Mouse (Mus musculus) kidney, embryonic 15.5 days (tissue): ENCODE measurements around the gene Spcs3. TPM values are rescaled to one million over a fixed set of nuclear protein-coding genes. Genes with fewer than 3 reads are reported as not detected.
A peak's percentile ranks its signal among the peaks of the same experiment; 100 is the strongest.

Source experiments
- ATAC-seq: fragments of 200-750 bp; cut with Nextera tagmentation; replicated peaks from 2 replicates; pipeline ENCODE4 v1.8.0; 2017; ENCODE audit warnings: moderate TSS enrichment; ENCODE audit not compliant: low FRiP score
- H3K27ac ChIP-seq: fragments of 300-500 bp; sonication (generic); 2 replicates; pipeline ENCODE4 v1.5.1; 2015; ENCODE audit warnings: mild to moderate bottlenecking, inconsistent platforms
- H3K27me3 ChIP-seq: fragments of 300-500 bp; sonication (generic); 2 replicates; pipeline ENCODE4 v1.6.1; 2015; ENCODE audit warnings: inconsistent platforms
- H3K36me3 ChIP-seq: fragments of 300-500 bp; sonication (generic); 2 replicates; pipeline ENCODE4 v1.6.1; 2015; ENCODE audit warnings: inconsistent platforms
- H3K4me1 ChIP-seq: fragments of 300-500 bp; sonication (generic); 2 replicates; pipeline ENCODE4 v1.6.1; 2015; ENCODE audit warnings: inconsistent platforms
- H3K4me2 ChIP-seq: fragments of 300-500 bp; sonication (generic); 2 replicates; pipeline ENCODE4 v1.6.1; 2015; ENCODE audit warnings: moderate library complexity, mild to moderate bottlenecking, inconsistent platforms
- H3K4me3 ChIP-seq: fragments of 300-500 bp; sonication (generic); replicated peaks from 2 replicates; pipeline ENCODE4 v1.5.1; 2015; ENCODE audit warnings: mild to moderate bottlenecking, inconsistent platforms
- H3K9ac ChIP-seq: fragments of 300-500 bp; sonication (generic); 2 replicates; pipeline ENCODE4 v1.6.1; 2015; ENCODE audit warnings: mild to moderate bottlenecking, inconsistent platforms
- H3K9me3 ChIP-seq: fragments of 300-500 bp; sonication (generic); replicated peaks from 2 replicates; pipeline ENCODE4 v1.6.1; 2016; ENCODE audit warnings: inconsistent platforms
- WGBS: fragments of 180-500 bp; shearing (Covaris S2); methylation state at CpG from one replicate; pipeline ENCODE4 v1.1.7; 2015; ENCODE audit warnings: mixed read lengths; 5-methylcytosine and 5-hydroxymethylcytosine counted together
- polyA plus RNA-seq: library from polyadenylated mRNA; unstranded; fragments of >200 nt; fragmentation: Nextera tagmentation; extraction: Ambion mirVana; gene quantifications from 2 replicates; pipeline ENCODE4 v1.2.1, GENCODE M21; 2015

Gene Spcs3
- polyA plus RNA-seq, 1 experiment from 2014 or later: 95.9 TPM

- H3K4me3 ChIP-seq: no peak overlapping the region
- peaks cover 6% of the 10 kb centered on the region; the same call in 1 of the 2 replicates for H3K4me1 ChIP-seq
- ATAC-seq: no peak
- H3K27ac ChIP-seq: no peak overlapping the region
- no peaks in the 10 kb centered on the region for H3K36me3 ChIP-seq
- no peaks in the 10 kb centered on the region for H3K27me3 ChIP-seq
- WGBS: 46% methylated on average over 2 of the region's 2 CpGs
- no peak overlapping the region for H3K9ac ChIP-seq
- H3K9me3 ChIP-seq: no peaks in the 10 kb centered on the region
- no peak overlapping the region for H3K4me2 ChIP-seq
Measured at GRCm38 (mm10) chr8:54505060-54505459, 24.7 kb downstream of the Spcs3 start.

- 61% methylated on average over 7 of the region's 7 CpGs for WGBS
- Histone ChIP-seq H3K4me3 (no peak overlapping the region), H3K4me2 (no peak overlapping the region), H3K9me3 (no peaks in the 10 kb centered on the region), H3K9ac (no peak overlapping the region), H3K27me3 (no peaks in the 10 kb centered on the region), H3K36me3 (no peaks in the 10 kb centered on the region), H3K27ac (no peak overlapping the region), H3K4me1 (no peaks in the 10 kb centered on the region)
- ATAC-seq: no peak
Measured at GRCm38 (mm10) chr8:54503104-54503503, 26.7 kb downstream of the Spcs3 start.

GRCm38 (mm10) chr8:54493915-54494314, 35.9 kb downstream of the Spcs3 start:
- no peaks in the 10 kb centered on the region for H3K9me3 ChIP-seq
- WGBS: 41% methylated on average over 3 of the region's 3 CpGs
- ATAC-seq: no peak
- H3K36me3 ChIP-seq: no peaks in the 10 kb centered on the region
- no peak overlapping the region for H3K9ac ChIP-seq
- no peak overlapping the region for H3K4me3 ChIP-seq
- H3K27me3 ChIP-seq: peaks cover 9% of the 10 kb centered on the region; the same call in 1 of the 2 replicates
- H3K4me2 ChIP-seq: no peak overlapping the region
- no peak overlapping the region for H3K27ac ChIP-seq
- H3K4me1 ChIP-seq: 0 out of 2 replicates have a peak, but pooled peaks cover 3% of the 10 kb centered on the region

GRCm38 (mm10) chr8:54493110-54493509, 36.7 kb downstream of the Spcs3 start:
- 0 out of 2 replicates have a peak, but pooled peaks cover 7% of the 10 kb centered on the region for H3K4me1 ChIP-seq
- no peak for ATAC-seq
- WGBS: 15% methylated on average over 6 of the region's 6 CpGs

GRCm38 (mm10) chr8:54491934-54492333, 37.9 kb downstream of the Spcs3 start:
- H3K9ac ChIP-seq: no peak overlapping the region
- H3K4me2 ChIP-seq: no peak overlapping the region
- H3K4me3 ChIP-seq: no peak overlapping the region
- no peak for ATAC-seq
- no peaks in the 10 kb centered on the region for H3K9me3 ChIP-seq
- peaks cover 9% of the 10 kb centered on the region; the same call in 1 of the 2 replicates for H3K27me3 ChIP-seq
- no peak overlapping the region for H3K27ac ChIP-seq
- H3K4me1 ChIP-seq: peaks cover 10% of the 10 kb centered on the region
- H3K36me3 ChIP-seq: no peaks in the 10 kb centered on the region
- 65% methylated on average over 4 of the region's 4 CpGs for WGBS

More at GRCm38 (mm10) chr8:54493110-54493509, 36.7 kb downstream of the Spcs3 start:
- Histone ChIP-seq H3K9me3 (no peaks in the 10 kb centered on the region), H3K9ac (no peak overlapping the region), H3K4me3 (no peak overlapping the region), H3K36me3 (no peaks in the 10 kb centered on the region), H3K27ac (no peak overlapping the region), H3K4me2 (no peak overlapping the region), H3K27me3 (peaks cover 9% of the 10 kb centered on the region; the same call in 1 of the 2 replicates)

- Histone ChIP-seq H3K9ac (no peak overlapping the region), H3K4me2 (no peak overlapping the region), H3K4me3 (no peak overlapping the region), H3K27me3 (peaks cover 9% of the 10 kb centered on the region; the same call in 1 of the 2 replicates), H3K9me3 (no peaks in the 10 kb centered on the region), H3K27ac (no peak overlapping the region), H3K36me3 (no peaks in the 10 kb centered on the region), H3K4me1 (peaks cover 16% of the 10 kb centered on the region)
- ATAC-seq: 0 out of 2 replicates have a peak, but pooled peaks have one; percentile 24
- WGBS: 18% methylated on average over 6 of the region's 6 CpGs
Measured at GRCm38 (mm10) chr8:54491057-54491690, 38.6 kb downstream of the Spcs3 start.

GRCm38 (mm10) chr8:54488437-54488836, 41.4 kb downstream of the Spcs3 start:
- H3K36me3 ChIP-seq: no peaks in the 10 kb centered on the region
- H3K9me3 ChIP-seq: no peaks in the 10 kb centered on the region
- peaks cover 9% of the 10 kb centered on the region; the same call in 1 of the 2 replicates for H3K27me3 ChIP-seq
- no peak overlapping the region for H3K27ac ChIP-seq
- no peak overlapping the region for H3K4me3 ChIP-seq
- ATAC-seq: 0 out of 2 replicates have a peak, but pooled peaks have one; percentile 57
- H3K9ac ChIP-seq: no peak overlapping the region
- no peak overlapping the region for H3K4me2 ChIP-seq
- 53% methylated on average over 4 of the region's 4 CpGs for WGBS
- H3K4me1 ChIP-seq: peaks cover 16% of the 10 kb centered on the region

- Histone ChIP-seq H3K4me1 (peaks cover 16% of the 10 kb centered on the region), H3K27ac (no peak overlapping the region), H3K4me2 (peak overlapping the region; percentile 58), H3K36me3 (no peaks in the 10 kb centered on the region), H3K9me3 (no peaks in the 10 kb centered on the region), H3K27me3 (peaks cover 4% of the 10 kb centered on the region; the same call in 1 of the 2 replicates), H3K9ac (0 out of 2 replicates have a peak overlapping the region, but pooled peaks have one; percentile 4), H3K4me3 (peak overlapping the region; percentile 33)
- peak; percentile 57; the same call in 1 of the 2 replicates for ATAC-seq
- 16% methylated on average over 19 of the region's 19 CpGs for WGBS
Measured at GRCm38 (mm10) chr8:54486555-54487273, 43.1 kb downstream of the Spcs3 start.

Other genes with a start within 250 kb of the Spcs3 start
- 4.2 and 5.3 TPM in 2 replicates for gene Asb5, start 418 bp downstream of the Spcs3 start, polyA plus RNA-seq
- not detected in 2 replicates for gene Spata4, start 70.8 kb upstream of the Spcs3 start, polyA plus RNA-seq